Mouse (Mus musculus) brain, embryonic 18.5 days (tissue): ENCODE data around the gene Itga1.

Experiments used
- DNase-seq: peaks from one replicate; pipeline ENCODE4 v3.0.0-alpha.2; 2012; ENCODE audit warnings: low read depth, low spot score

The Itga1 gene

GRCm38 (mm10) chr13:115099381-115099780, 2.4 kb downstream of the Itga1 start:
- DNase-seq = no peak

- no peak for DNase-seq
Observed at GRCm38 (mm10) chr13:115098227-115098626, 3.5 kb downstream of the Itga1 start.

- DNase-seq = no peak
Observed at GRCm38 (mm10) chr13:115096965-115097364, 4.8 kb downstream of the Itga1 start.

GRCm38 (mm10) chr13:115096216-115096615, 5.5 kb downstream of the Itga1 start:
- no peak for DNase-seq

- no peak for DNase-seq
Observed at GRCm38 (mm10) chr13:115095392-115095791, 6.4 kb downstream of the Itga1 start.

GRCm38 (mm10) chr13:115091511-115091910, 10.3 kb downstream of the Itga1 start:
- no peak for DNase-seq

GRCm38 (mm10) chr13:115090977-115091445, 10.8 kb downstream of the Itga1 start:
- no peak for DNase-seq

GRCm38 (mm10) chr13:115090069-115090976, 11.4 kb downstream of the Itga1 start, which contains the start of gene Pelo:
TSS of gene Pelo (minus strand) at chr13:115090186.
- peak; percentile 73 for DNase-seq

GRCm38 (mm10) chr13:115089395-115090025, 12.3 kb downstream of the Itga1 start:
- DNase-seq = no peak

GRCm38 (mm10) chr13:115089020-115089394, 12.8 kb downstream of the Itga1 start:
- DNase-seq = no peak

- DNase-seq = no peak
Observed at GRCm38 (mm10) chr13:115085974-115086373, 15.8 kb downstream of the Itga1 start.

- DNase-seq = no peak
Observed at GRCm38 (mm10) chr13:115082339-115082738, 19.4 kb downstream of the Itga1 start.

GRCm38 (mm10) chr13:115079996-115080585, 21.7 kb downstream of the Itga1 start:
- no peak for DNase-seq

- DNase-seq = no peak
Observed at GRCm38 (mm10) chr13:115078997-115079685, 22.6 kb downstream of the Itga1 start.

GRCm38 (mm10) chr13:115077346-115078134, 24.2 kb downstream of the Itga1 start:
- no peak for DNase-seq

GRCm38 (mm10) chr13:115072386-115072785, 29.4 kb downstream of the Itga1 start:
- DNase-seq = no peak

- no peak for DNase-seq
Observed at GRCm38 (mm10) chr13:115071431-115071830, 30.3 kb downstream of the Itga1 start.

GRCm38 (mm10) chr13:115067968-115068330, 33.8 kb downstream of the Itga1 start:
- no peak for DNase-seq

GRCm38 (mm10) chr13:115067324-115067967, 34.3 kb downstream of the Itga1 start:
- DNase-seq = no peak

- DNase-seq = no peak
Observed at GRCm38 (mm10) chr13:115057555-115057954, 44.2 kb downstream of the Itga1 start.
